Mouse (Mus musculus): Measurements from ENCODE around the gene Mcts2. TPM values are rescaled to one million over a fixed set of nuclear protein-coding genes. Genes with fewer than 3 reads are reported as not detected.
A peak's percentile ranks its signal among the peaks of the same experiment; 100 is the strongest.

The Mcts2 gene
- polyA plus RNA-seq, 1 experiment, result 17.8 TPM

- DNase-seq (ENCODE audit: low spot score), result no peak
Measured at GRCm38 (mm10) chr2:152725178-152725750, 38.4 kb downstream of the Mcts2 start.

- DNase-seq (ENCODE audit: low spot score), result no peak
Measured at GRCm38 (mm10) chr2:152726213-152726612, 39.4 kb downstream of the Mcts2 start.

GRCm38 (mm10) chr2:152726751-152727335 lies 40.0 kb downstream of the Mcts2 start:
- DNase-seq (ENCODE audit: low spot score), result no peak

- DNase-seq (ENCODE audit: low spot score), result no peak
Measured at GRCm38 (mm10) chr2:152727795-152728510, 41.1 kb downstream of the Mcts2 start.

GRCm38 (mm10) chr2:152728594-152728993 lies 41.8 kb downstream of the Mcts2 start:
- no peak for DNase-seq (ENCODE audit: low spot score)

- DNase-seq (ENCODE audit: low spot score), result no peak
Measured at GRCm38 (mm10) chr2:152729013-152729635, 42.3 kb downstream of the Mcts2 start.

GRCm38 (mm10) chr2:152729636-152730020 lies 42.8 kb downstream of the Mcts2 start:
- no peak for DNase-seq (ENCODE audit: low spot score)

GRCm38 (mm10) chr2:152733201-152733600 lies 46.4 kb downstream of the Mcts2 start:
- no peak for DNase-seq (ENCODE audit: low spot score)

GRCm38 (mm10) chr2:152734501-152734900 lies 47.7 kb downstream of the Mcts2 start:
- no peak for DNase-seq (ENCODE audit: low spot score)

- DNase-seq (ENCODE audit: low spot score), result peak; percentile 88
Measured at GRCm38 (mm10) chr2:152734984-152735383, 48.1 kb downstream of the Mcts2 start.

- DNase-seq (ENCODE audit: low spot score), result peak; percentile 89
Measured at GRCm38 (mm10) chr2:152736090-152736601, 49.3 kb downstream of the Mcts2 start, which contains the start of gene Id1. TSS of gene Id1 (plus strand) at chr2:152736251.

GRCm38 (mm10) chr2:152736748-152737147 lies 49.9 kb downstream of the Mcts2 start:
- DNase-seq (ENCODE audit: low spot score), result no peak

Other genes starting within 250 kb of the Mcts2 start
- gene Defb23, start 222.4 kb upstream of the Mcts2 start, polyA plus RNA-seq (2012; rRNA removed), result not detected in 2 replicates
- not detected in 2 replicates for gene Defb20, start 210.0 kb upstream of the Mcts2 start, polyA plus RNA-seq (2012; rRNA removed)
- not detected in 2 replicates for gene Defb22, start 196.9 kb upstream of the Mcts2 start, polyA plus RNA-seq (2012; rRNA removed)
- gene Defb26, start 175.3 kb upstream of the Mcts2 start, polyA plus RNA-seq (2012; rRNA removed), result not detected in 2 replicates
- not detected in 2 replicates for gene Defb28, start 168.8 kb upstream of the Mcts2 start, polyA plus RNA-seq (2012; rRNA removed)
- gene Defb29, start 146.9 kb upstream of the Mcts2 start, polyA plus RNA-seq (2012; rRNA removed), result not detected in 2 replicates
- gene Gm17416, start 117.7 kb upstream of the Mcts2 start, polyA plus RNA-seq (2012; rRNA removed), result not detected in 2 replicates
- not detected in 2 replicates for gene Defb21, start 114.3 kb upstream of the Mcts2 start, polyA plus RNA-seq (2012; rRNA removed)
- gene Defb19, start 106.7 kb upstream of the Mcts2 start, polyA plus RNA-seq (2012; rRNA removed), result not detected in 2 replicates
- 0.21 TPM in 1 of 2 replicates, not detected in the other for gene Defb45, start 87.6 kb upstream of the Mcts2 start, polyA plus RNA-seq (2012; rRNA removed)
- not detected in 2 replicates for gene Defb36, start 82.7 kb upstream of the Mcts2 start, polyA plus RNA-seq (2012; rRNA removed)
- gene Defb25, start 64.0 kb upstream of the Mcts2 start, polyA plus RNA-seq (2012; rRNA removed), result 0.78 and 0.95 TPM in 2 replicates
- gene Rem1, start 60.1 kb upstream of the Mcts2 start, polyA plus RNA-seq (2012; rRNA removed), result 9.4 and 11.7 TPM in 2 replicates
- 64.3 and 67.2 TPM in 2 replicates for gene H13, start 17.6 kb upstream of the Mcts2 start, polyA plus RNA-seq (2012; rRNA removed)
- gene Id1, start 49.2 kb downstream of the Mcts2 start, polyA plus RNA-seq (2012; rRNA removed), result 416 and 633 TPM in 2 replicates
- 9.6 and 10.0 TPM in 2 replicates for gene Cox4i2, start 67.1 kb downstream of the Mcts2 start, polyA plus RNA-seq (2012; rRNA removed)
- 76.7 and 88.6 TPM in 2 replicates for gene Bcl2l1, start 144.7 kb downstream of the Mcts2 start, polyA plus RNA-seq (2012; rRNA removed)
- gene Tpx2, start 160.9 kb downstream of the Mcts2 start, polyA plus RNA-seq (2012; rRNA removed), result 3.0 and 3.2 TPM in 2 replicates
- 0.34 and 0.63 TPM in 2 replicates for gene Mylk2, start 224.3 kb downstream of the Mcts2 start, polyA plus RNA-seq (2012; rRNA removed)
- 1.3 and 1.9 TPM in 2 replicates for gene Foxs1, start 246.2 kb downstream of the Mcts2 start, polyA plus RNA-seq (2012; rRNA removed)